Mouse (Mus musculus) bone marrow macrophage, adult 2 months (primary cell): ENCODE data around the gene Sel1l3.

Source experiments
- CTCF ChIP-seq: IDR thresholded peaks from 2 replicates; pipeline ENCODE4 v1.5.1; 2012; ENCODE audit warnings: low read depth, mild to moderate bottlenecking, low read length, moderate library complexity
- POLR2A ChIP-seq: IDR thresholded peaks from 2 replicates; pipeline ENCODE4 v1.6.1; 2012; ENCODE audit warnings: mild to moderate bottlenecking, low read depth, low read length, borderline replicate concordance

DNA sequence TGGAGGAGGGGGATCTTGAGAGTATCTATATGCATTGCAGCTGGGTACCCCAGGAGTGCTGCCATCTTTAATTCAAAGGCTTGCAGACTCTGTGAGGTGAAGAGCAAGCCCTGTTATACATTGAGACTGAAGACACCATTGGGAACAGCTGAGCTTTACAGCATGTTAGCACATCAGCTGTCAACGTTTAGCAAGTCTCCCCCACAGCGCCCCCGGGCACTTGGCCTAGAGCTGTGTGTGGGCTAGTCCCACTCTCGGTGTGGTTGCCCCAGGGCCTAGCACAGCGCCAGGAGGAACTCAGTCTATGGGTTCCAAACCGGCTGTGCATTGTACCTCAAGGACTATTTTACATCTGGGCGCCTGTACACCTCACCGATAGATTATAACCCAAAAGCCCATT is 51.3 kb downstream of the Sel1l3 start:
- no peak for TF ChIP-seq CTCF
- TF ChIP-seq POLR2A = no peak
